Mouse (Mus musculus): ENCODE results near the gene Ahdc1. TPM values are rescaled to one million over a fixed set of nuclear protein-coding genes. Genes with fewer than 3 reads are reported as not detected.

Ahdc1 gene
- polyA plus RNA-seq, 1 experiment from 2014 or later: 8.1 TPM

- H3K36me3 ChIP-seq (ENCODE audit: control insufficient read depth, insufficient read depth, low read length): no peaks in the 10 kb centered on the region
- H3K9ac ChIP-seq (ENCODE audit: low read length): no peak overlapping the region
- H3K27ac ChIP-seq (ENCODE audit: low read depth): no peak overlapping the region
- peaks cover 8% of the 10 kb centered on the region; the same call in 1 of the 2 replicates for H3K4me1 ChIP-seq (replicated peaks; ENCODE audit: control insufficient read depth, insufficient read depth, low read length)
- H3K4me2 ChIP-seq (ENCODE audit: low read length): no peak overlapping the region
- WGBS: 64% methylated on average over 6 of the region's 6 CpGs
- no peak for DNase-seq (ENCODE audit: low spot score)
- no peaks in the 10 kb centered on the region for H3K27me3 ChIP-seq (replicated peaks; ENCODE audit: control insufficient read depth, insufficient read depth, low read length)
- H3K9me3 ChIP-seq (ENCODE audit: control insufficient read depth, low read length): no peaks in the 10 kb centered on the region
- no peak overlapping the region for H3K4me3 ChIP-seq (ENCODE audit: low read depth, low read length)
- no peak for ATAC-seq (replicated peaks; ENCODE audit: low FRiP score, low TSS enrichment, low read depth)
Observed at GRCm38 (mm10) chr4:132981621-132982020, 29.4 kb upstream of the Ahdc1 start.

GRCm38 (mm10) chr4:132982999-132983398, 28.1 kb upstream of the Ahdc1 start:
- H3K36me3 ChIP-seq (ENCODE audit: control insufficient read depth, insufficient read depth, low read length): no peaks in the 10 kb centered on the region
- no peak overlapping the region for H3K4me3 ChIP-seq (ENCODE audit: low read depth, low read length)
- ATAC-seq (replicated peaks; ENCODE audit: low FRiP score, low TSS enrichment, low read depth): no peak
- no peaks in the 10 kb centered on the region for H3K9me3 ChIP-seq (ENCODE audit: control insufficient read depth, low read length)
- no peak for DNase-seq (ENCODE audit: low spot score)
- peaks cover 8% of the 10 kb centered on the region; the same call in 1 of the 2 replicates for H3K4me1 ChIP-seq (replicated peaks; ENCODE audit: control insufficient read depth, insufficient read depth, low read length)
- peak overlapping the region; percentile 2; the same call in 1 of the 2 replicates for H3K27ac ChIP-seq (ENCODE audit: low read depth)
- H3K9ac ChIP-seq (ENCODE audit: low read length): no peak overlapping the region
- H3K4me2 ChIP-seq (ENCODE audit: low read length): no peak overlapping the region
- H3K27me3 ChIP-seq (replicated peaks; ENCODE audit: control insufficient read depth, insufficient read depth, low read length): no peaks in the 10 kb centered on the region
- WGBS: 74% methylated on average over 6 of the region's 6 CpGs

GRCm38 (mm10) chr4:132983664-132984512, 27.2 kb upstream of the Ahdc1 start:
- Histone ChIP-seq H3K9ac (ENCODE audit: low read length) (peak overlapping the region; percentile 14; the same call in 1 of the 2 replicates), H3K4me1 (replicated peaks; ENCODE audit: control insufficient read depth, insufficient read depth, low read length) (peaks cover 8% of the 10 kb centered on the region; the same call in 1 of the 2 replicates), H3K4me3 (ENCODE audit: low read depth, low read length) (no peak overlapping the region), H3K27ac (ENCODE audit: low read depth) (peak overlapping the region; percentile 80), H3K4me2 (ENCODE audit: low read length) (no peak overlapping the region), H3K27me3 (replicated peaks; ENCODE audit: control insufficient read depth, insufficient read depth, low read length) (no peaks in the 10 kb centered on the region), H3K9me3 (ENCODE audit: control insufficient read depth, low read length) (no peaks in the 10 kb centered on the region), H3K36me3 (ENCODE audit: control insufficient read depth, insufficient read depth, low read length) (no peaks in the 10 kb centered on the region)
- DNase-seq (ENCODE audit: low spot score): peak; percentile 77
- WGBS: 45% methylated on average over 7 of the region's 7 CpGs
- ATAC-seq (replicated peaks; ENCODE audit: low FRiP score, low TSS enrichment, low read depth): peak; percentile 47

- Histone ChIP-seq H3K27ac (ENCODE audit: low read depth) (no peak overlapping the region), H3K27me3 (replicated peaks; ENCODE audit: control insufficient read depth, insufficient read depth, low read length) (no peaks in the 10 kb centered on the region), H3K36me3 (ENCODE audit: control insufficient read depth, insufficient read depth, low read length) (no peaks in the 10 kb centered on the region), H3K9me3 (ENCODE audit: control insufficient read depth, low read length) (no peaks in the 10 kb centered on the region), H3K4me3 (ENCODE audit: low read depth, low read length) (no peak overlapping the region), H3K9ac (ENCODE audit: low read length) (no peak overlapping the region), H3K4me2 (ENCODE audit: low read length) (no peak overlapping the region), H3K4me1 (replicated peaks; ENCODE audit: control insufficient read depth, insufficient read depth, low read length) (peaks cover 7% of the 10 kb centered on the region; the same call in 1 of the 2 replicates)
- WGBS: 86% methylated on average over 6 of the region's 6 CpGs
- ATAC-seq (replicated peaks; ENCODE audit: low FRiP score, low TSS enrichment, low read depth) (no peak), DNase-seq (ENCODE audit: low spot score) (no peak)
Observed at GRCm38 (mm10) chr4:132988581-132989355, 22.3 kb upstream of the Ahdc1 start.

GRCm38 (mm10) chr4:132993553-132993952, 17.5 kb upstream of the Ahdc1 start:
- WGBS: 65% methylated on average over 4 of the region's 4 CpGs
- H3K36me3 ChIP-seq (ENCODE audit: control insufficient read depth, insufficient read depth, low read length): no peaks in the 10 kb centered on the region
- H3K27me3 ChIP-seq (replicated peaks; ENCODE audit: control insufficient read depth, insufficient read depth, low read length): no peaks in the 10 kb centered on the region
- H3K4me2 ChIP-seq (ENCODE audit: low read length): no peak overlapping the region
- ATAC-seq (replicated peaks; ENCODE audit: low FRiP score, low TSS enrichment, low read depth): no peak
- no peak overlapping the region for H3K4me3 ChIP-seq (ENCODE audit: low read depth, low read length)
- no peaks in the 10 kb centered on the region for H3K9me3 ChIP-seq (ENCODE audit: control insufficient read depth, low read length)
- H3K4me1 ChIP-seq (replicated peaks; ENCODE audit: control insufficient read depth, insufficient read depth, low read length): no peaks in the 10 kb centered on the region
- no peak overlapping the region for H3K9ac ChIP-seq (ENCODE audit: low read length)
- DNase-seq (ENCODE audit: low spot score): no peak
- no peak overlapping the region for H3K27ac ChIP-seq (ENCODE audit: low read depth)

GRCm38 (mm10) chr4:132997469-132998237, 13.4 kb upstream of the Ahdc1 start:
- Histone ChIP-seq H3K4me2 (ENCODE audit: low read length) (no peak overlapping the region), H3K4me1 (replicated peaks; ENCODE audit: control insufficient read depth, insufficient read depth, low read length) (no peaks in the 10 kb centered on the region; the same call in 1 of the 2 replicates), H3K9ac (ENCODE audit: low read length) (no peak overlapping the region), H3K36me3 (ENCODE audit: control insufficient read depth, insufficient read depth, low read length) (no peaks in the 10 kb centered on the region), H3K4me3 (ENCODE audit: low read depth, low read length) (no peak overlapping the region), H3K27ac (ENCODE audit: low read depth) (no peak overlapping the region), H3K9me3 (ENCODE audit: control insufficient read depth, low read length) (no peaks in the 10 kb centered on the region), H3K27me3 (replicated peaks; ENCODE audit: control insufficient read depth, insufficient read depth, low read length) (no peaks in the 10 kb centered on the region)
- ATAC-seq (replicated peaks; ENCODE audit: low FRiP score, low TSS enrichment, low read depth) (no peak), DNase-seq (ENCODE audit: low spot score) (no peak)
- WGBS: 43% methylated on average over 14 of the region's 14 CpGs

- Histone ChIP-seq H3K9ac (ENCODE audit: low read length) (no peak overlapping the region), H3K36me3 (ENCODE audit: control insufficient read depth, insufficient read depth, low read length) (no peaks in the 10 kb centered on the region), H3K9me3 (ENCODE audit: control insufficient read depth, low read length) (no peaks in the 10 kb centered on the region), H3K4me3 (ENCODE audit: low read depth, low read length) (no peak overlapping the region), H3K27me3 (replicated peaks; ENCODE audit: control insufficient read depth, insufficient read depth, low read length) (no peaks in the 10 kb centered on the region), H3K4me1 (replicated peaks; ENCODE audit: control insufficient read depth, insufficient read depth, low read length) (peaks cover 2% of the 10 kb centered on the region), H3K27ac (ENCODE audit: low read depth) (no peak overlapping the region), H3K4me2 (ENCODE audit: low read length) (no peak overlapping the region)
- 32% methylated on average over 10 of the region's 10 CpGs for WGBS
- DNase-seq (ENCODE audit: low spot score) (peak; percentile 55), ATAC-seq (replicated peaks; ENCODE audit: low FRiP score, low TSS enrichment, low read depth) (no peak)
Observed at GRCm38 (mm10) chr4:133002896-133003295, 8.2 kb upstream of the Ahdc1 start.

GRCm38 (mm10) chr4:133003316-133004018, 7.6 kb upstream of the Ahdc1 start:
- DNase-seq (ENCODE audit: low spot score): no peak
- Histone ChIP-seq H3K4me2 (ENCODE audit: low read length) (no peak overlapping the region), H3K9ac (ENCODE audit: low read length) (no peak overlapping the region), H3K36me3 (ENCODE audit: control insufficient read depth, insufficient read depth, low read length) (no peaks in the 10 kb centered on the region), H3K4me1 (replicated peaks; ENCODE audit: control insufficient read depth, insufficient read depth, low read length) (peaks cover 6% of the 10 kb centered on the region), H3K27me3 (replicated peaks; ENCODE audit: control insufficient read depth, insufficient read depth, low read length) (no peaks in the 10 kb centered on the region), H3K27ac (ENCODE audit: low read depth) (no peak overlapping the region), H3K4me3 (ENCODE audit: low read depth, low read length) (no peak overlapping the region), H3K9me3 (ENCODE audit: control insufficient read depth, low read length) (no peaks in the 10 kb centered on the region)
- WGBS: 45% methylated on average over 21 of the region's 21 CpGs
- no peak for ATAC-seq (replicated peaks; ENCODE audit: low FRiP score, low TSS enrichment, low read depth)
